Mouse (Mus musculus) limb, embryonic 15.5 days (tissue): ENCODE results near the gene Zdhhc8. TPM values are rescaled to one million over a fixed set of nuclear protein-coding genes. Genes with fewer than 3 reads are reported as not detected.

Experiments
- ATAC-seq: fragments of 200-750 bp; cut with Nextera tagmentation; 2 replicates; pipeline ENCODE4 v1.8.0; 2017; ENCODE audit warnings: low read depth, moderate TSS enrichment; ENCODE audit not compliant: insufficient number of reproducible peaks, low FRiP score, low TSS enrichment
- H3K27ac ChIP-seq: fragments of 300-500 bp; sonication (generic); 2 replicates; pipeline ENCODE4 v1.5.1; 2015; ENCODE audit warnings: moderate library complexity, mild to moderate bottlenecking, inconsistent platforms
- H3K27me3 ChIP-seq: fragments of 300-500 bp; sonication (generic); 2 replicates; pipeline ENCODE4 v1.6.1; 2015; ENCODE audit warnings: inconsistent platforms
- H3K36me3 ChIP-seq: fragments of 300-500 bp; sonication (generic); 2 replicates; pipeline ENCODE4 v1.6.1; 2015; ENCODE audit warnings: inconsistent platforms
- H3K4me1 ChIP-seq: fragments of 300-500 bp; sonication (generic); 2 replicates; pipeline ENCODE4 v1.6.1; 2015; ENCODE audit warnings: inconsistent platforms
- H3K4me2 ChIP-seq: fragments of 300-500 bp; sonication (generic); 2 replicates; pipeline ENCODE4 v1.6.1; 2015; ENCODE audit warnings: mild to moderate bottlenecking, inconsistent platforms
- H3K4me3 ChIP-seq: fragments of 300-500 bp; sonication (generic); 2 replicates; pipeline ENCODE4 v1.5.1; 2015; ENCODE audit warnings: mild to moderate bottlenecking, inconsistent platforms
- H3K9ac ChIP-seq: fragments of 300-500 bp; sonication (generic); 2 replicates; pipeline ENCODE4 v1.6.1; 2015; ENCODE audit warnings: inconsistent platforms
- H3K9me3 ChIP-seq: fragments of 300-500 bp; sonication (generic); 2 replicates; pipeline ENCODE4 v1.6.1; 2016; ENCODE audit warnings: inconsistent platforms
- WGBS: fragments of 180-500 bp; shearing (Covaris S2); methylation state at CpG from one replicate; pipeline ENCODE4 v1.1.7; 2015; 5-methylcytosine and 5-hydroxymethylcytosine counted together
- polyA plus RNA-seq: library from polyadenylated mRNA; unstranded; fragments of >200 nt; fragmentation: Nextera tagmentation; extraction: Ambion mirVana; gene quantifications from 2 replicates; pipeline ENCODE4 v1.2.1, GENCODE M21; 2015

Zdhhc8 gene
- polyA plus RNA-seq, 1 experiment from 2014 or later: 20.0 TPM

DNA sequence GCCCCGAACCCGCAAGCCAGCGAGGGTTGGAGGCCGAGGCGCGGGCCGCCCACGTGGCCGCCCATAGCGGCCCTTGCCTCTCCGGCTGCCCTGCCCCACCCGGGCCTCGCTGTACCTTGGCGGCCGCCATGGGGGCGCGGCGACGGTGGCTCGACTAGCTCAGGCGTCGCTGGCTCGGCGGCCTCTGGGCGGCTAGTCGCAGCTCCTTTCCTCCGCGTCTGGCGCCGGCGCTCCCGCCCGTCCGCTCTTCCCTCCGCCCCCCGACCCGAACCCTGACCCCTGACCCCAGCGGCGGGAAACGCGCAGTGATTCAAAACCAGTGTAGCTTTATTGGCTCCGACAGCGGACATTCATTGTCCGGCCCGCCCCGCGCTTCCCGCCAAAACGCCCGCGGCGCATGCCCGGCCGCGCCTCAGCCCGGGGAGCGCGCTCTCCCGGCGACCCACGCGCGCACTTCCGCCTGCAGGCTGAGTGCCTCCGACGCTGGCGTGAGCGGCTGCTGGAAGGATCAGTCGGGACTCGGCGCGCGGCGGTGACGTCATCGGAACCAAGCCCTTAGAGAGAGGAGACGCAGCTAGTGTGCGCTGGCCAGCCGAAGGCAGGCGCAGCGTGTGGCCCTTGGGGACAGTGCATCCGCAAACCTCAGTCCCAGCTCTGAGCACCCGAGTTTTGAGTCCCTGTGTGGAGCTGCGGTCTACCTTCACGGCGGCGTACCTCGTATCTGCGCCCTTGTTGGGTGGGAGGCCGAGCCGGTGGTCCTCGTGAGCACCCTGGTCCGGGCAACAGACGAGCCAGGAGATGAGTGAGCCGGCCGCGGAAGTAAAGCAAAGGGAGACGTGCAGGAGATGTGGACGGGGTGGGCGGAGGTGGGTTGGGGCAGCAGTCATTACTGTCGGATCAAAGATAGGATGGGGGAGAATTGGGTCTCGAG lies 13.8 kb upstream of the Zdhhc8 start, which contains the start of the genes Trmt2a and Ranbp1:
Gene Trmt2a, plus strand, starts transcription at position 247 of the 931 bp plus-strand sequence.
Gene Ranbp1, minus strand, starts transcription at position 300 of the 931 bp plus-strand sequence.
- WGBS: under 1% methylated on average over 99 of the region's 102 CpGs
- peak within 1 kb of the TSS; percentile 98 for H3K4me3 ChIP-seq
- peak; percentile 92 for ATAC-seq

DNA sequence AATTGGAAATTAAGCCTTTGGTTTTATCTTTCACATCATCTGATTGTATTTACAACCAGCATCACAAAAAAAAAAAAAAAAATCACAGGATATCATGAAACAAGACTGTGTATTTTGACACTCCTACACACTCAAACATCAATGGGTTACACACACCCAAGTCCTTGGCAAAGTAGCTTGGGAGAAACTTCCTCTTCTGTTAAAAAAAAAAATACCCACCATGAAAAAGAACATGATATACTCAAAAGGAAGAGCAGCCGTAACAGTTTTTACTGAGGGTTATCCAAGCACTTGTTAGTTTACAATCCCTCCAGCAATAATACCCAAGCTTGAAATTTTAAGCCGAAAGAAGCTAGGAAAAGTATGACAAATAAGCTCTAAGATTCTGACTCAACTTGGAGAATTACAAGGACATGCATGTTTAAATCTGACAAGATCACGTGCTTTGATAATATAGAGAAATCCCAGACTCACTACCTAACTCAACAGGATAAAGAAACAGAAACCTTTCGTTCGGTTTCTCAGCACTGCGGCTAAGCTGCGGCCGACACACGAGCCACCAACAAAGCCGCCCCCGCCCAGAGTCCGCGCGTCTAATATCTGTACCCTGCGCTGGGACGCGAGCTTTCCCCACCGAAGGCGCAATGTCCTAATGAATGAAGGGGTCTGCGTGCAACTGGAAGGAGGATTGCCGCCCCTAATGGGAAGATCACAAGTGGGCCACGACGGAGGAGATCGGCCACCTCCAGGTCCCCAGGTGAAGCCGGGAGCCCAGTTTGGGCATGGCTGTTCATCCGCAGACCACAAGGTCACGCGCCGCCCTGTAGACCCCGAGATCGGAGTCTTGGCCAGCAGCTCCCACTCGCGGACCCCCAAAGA lies 12.8 kb upstream of the Zdhhc8 start:
- ATAC-seq: no peak
- H3K9ac ChIP-seq: peak overlapping the region; percentile 76
- peak overlapping the region; percentile 70 for H3K4me2 ChIP-seq
- under 1% methylated on average over 33 of the region's 33 CpGs for WGBS
- H3K4me3 ChIP-seq: peak overlapping the region; percentile 98
- peaks cover 38% of the 10 kb centered on the region for H3K4me1 ChIP-seq
- H3K9me3 ChIP-seq: no peaks in the 10 kb centered on the region
- peaks cover 64% of the 10 kb centered on the region for H3K36me3 ChIP-seq
- no peaks in the 10 kb centered on the region for H3K27me3 ChIP-seq
- peak overlapping the region; percentile 96 for H3K27ac ChIP-seq

More for the DNA sequence above, 13.8 kb upstream of the Zdhhc8 start, which contains the start of the genes Trmt2a and Ranbp1:
- Histone ChIP-seq H3K27me3 (no peaks in the 10 kb centered on the region), H3K27ac (peak within 1 kb of the TSS; percentile 96), H3K9me3 (no peaks in the 10 kb centered on the region), H3K4me2 (peak within 1 kb of the TSS; percentile 70), H3K36me3 (peaks cover 64% of the 10 kb centered on the region), H3K9ac (peak within 1 kb of the TSS; percentile 88), H3K4me1 (peaks cover 38% of the 10 kb centered on the region)

DNA sequence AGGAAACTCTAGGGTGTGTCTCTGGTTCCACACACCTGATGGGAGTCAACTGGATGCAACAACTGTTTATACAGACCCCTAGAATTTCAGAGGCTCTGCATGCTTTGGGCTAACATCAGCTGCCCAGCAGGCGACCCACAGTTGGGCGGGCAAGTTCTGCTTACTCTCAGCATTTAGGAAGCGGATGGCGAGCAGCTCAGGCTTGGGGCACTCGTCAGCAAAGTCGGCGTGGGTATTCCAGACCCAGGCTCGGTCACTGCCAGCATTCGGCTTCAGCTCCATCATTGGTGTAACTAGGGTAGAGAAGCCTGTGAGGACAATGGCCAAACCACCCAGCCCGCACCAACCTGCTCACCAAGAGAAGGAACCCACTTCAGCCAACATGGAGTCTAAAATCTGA lies 6.6 kb upstream of the Zdhhc8 start:
- Histone ChIP-seq H3K4me1 (peaks cover 2% of the 10 kb centered on the region; the same call in 1 of the 2 replicates), H3K9me3 (no peaks in the 10 kb centered on the region), H3K4me2 (no peak overlapping the region), H3K9ac (no peak overlapping the region), H3K36me3 (peaks cover 86% of the 10 kb centered on the region), H3K4me3 (no peak overlapping the region), H3K27me3 (no peaks in the 10 kb centered on the region), H3K27ac (no peak overlapping the region)
- 94% methylated on average over 10 of the region's 10 CpGs for WGBS
- ATAC-seq: no peak

DNA sequence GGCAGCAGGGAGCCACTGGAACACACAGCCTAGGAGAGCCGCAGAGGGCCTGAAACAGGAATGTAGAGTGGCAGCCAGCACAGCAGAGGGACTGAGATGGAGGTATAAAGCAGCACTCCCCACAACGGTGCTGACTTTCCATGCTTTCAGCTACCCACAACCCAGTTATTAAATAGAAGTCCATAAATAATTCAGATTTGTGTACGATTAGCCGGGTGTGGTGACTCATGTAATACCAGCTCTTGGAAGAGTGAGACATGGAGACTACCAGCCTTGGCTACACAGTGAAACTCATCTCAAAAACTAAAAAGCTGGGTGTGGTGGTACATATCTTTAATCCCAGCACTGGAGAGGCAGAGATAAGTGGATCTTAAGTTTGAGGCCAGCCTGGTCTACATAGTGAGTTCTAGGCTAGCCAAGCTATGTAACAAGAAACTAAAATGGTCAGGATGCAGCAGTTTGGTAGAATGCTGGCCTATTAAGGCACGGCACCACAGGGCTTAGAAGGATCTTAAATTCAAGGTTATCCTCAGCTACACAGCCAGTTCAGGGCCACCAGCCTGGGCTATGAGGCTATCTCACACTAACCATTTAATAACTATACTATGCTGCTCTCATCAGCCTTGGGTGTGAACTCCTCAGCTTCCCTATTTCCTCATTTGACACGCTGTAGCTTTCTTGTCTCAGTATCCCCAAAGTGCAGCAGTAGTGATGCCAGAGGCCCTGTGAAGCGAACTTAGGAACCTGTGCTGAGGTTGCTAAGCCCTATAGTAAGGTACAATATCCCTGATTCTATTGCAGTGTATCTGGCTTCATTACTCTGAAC lies 2.0 kb upstream of the Zdhhc8 start:
- no peaks in the 10 kb centered on the region for H3K27me3 ChIP-seq
- H3K4me2 ChIP-seq: no peak overlapping the region
- H3K36me3 ChIP-seq: peaks cover 39% of the 10 kb centered on the region
- H3K27ac ChIP-seq: 0 out of 2 replicates have a peak overlapping the region, but pooled peaks have one; percentile 90
- 66% methylated on average over 7 of the region's 7 CpGs for WGBS
- no peaks in the 10 kb centered on the region for H3K9me3 ChIP-seq
- H3K4me1 ChIP-seq: peaks cover 29% of the 10 kb centered on the region
- no peak for ATAC-seq
- H3K9ac ChIP-seq: no peak overlapping the region
- H3K4me3 ChIP-seq: no peak overlapping the region

DNA sequence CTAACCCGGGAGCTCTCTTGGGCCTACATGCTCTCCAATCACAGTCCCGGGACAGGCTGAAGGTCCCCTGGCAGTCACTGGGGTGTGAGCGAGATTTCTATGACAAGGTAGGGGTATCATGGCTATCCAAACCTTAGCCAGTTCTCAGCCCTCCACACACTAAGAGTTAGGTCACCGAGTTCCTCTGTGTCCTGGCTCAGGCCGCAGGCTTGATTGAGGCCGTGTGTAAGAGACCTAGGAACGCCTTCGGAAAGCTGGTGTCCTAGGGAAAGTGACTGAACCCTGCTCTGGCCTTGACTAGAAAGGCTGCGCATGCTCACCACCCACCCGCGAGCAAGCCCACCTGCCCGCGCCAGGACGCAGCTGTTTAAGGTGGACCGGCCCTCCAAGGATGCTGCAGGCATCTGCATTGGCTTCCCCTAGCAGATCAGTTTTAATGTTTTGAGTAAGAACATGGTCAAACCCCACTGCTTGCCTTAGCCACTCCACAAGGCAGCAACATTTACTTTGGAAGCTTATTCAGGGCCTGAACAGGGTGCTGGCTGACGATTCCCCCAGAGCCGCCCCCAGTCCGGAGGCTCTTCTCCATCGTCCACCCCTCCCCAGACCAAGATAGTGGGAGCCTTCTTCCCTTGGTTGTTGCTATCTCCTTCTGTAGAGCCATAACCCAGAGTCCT lies 591 bp upstream of the Zdhhc8 start:
- Histone ChIP-seq H3K36me3 (peaks cover 27% of the 10 kb centered on the region), H3K27ac (peak overlapping the region; percentile 90), H3K4me2 (peak overlapping the region; percentile 74), H3K9ac (peak overlapping the region; percentile 76), H3K4me3 (peak overlapping the region; percentile 91), H3K4me1 (peaks cover 41% of the 10 kb centered on the region), H3K9me3 (no peaks in the 10 kb centered on the region), H3K27me3 (no peaks in the 10 kb centered on the region)
- ATAC-seq: peak; percentile 70
- WGBS: 5% methylated on average over 19 of the region's 19 CpGs

DNA sequence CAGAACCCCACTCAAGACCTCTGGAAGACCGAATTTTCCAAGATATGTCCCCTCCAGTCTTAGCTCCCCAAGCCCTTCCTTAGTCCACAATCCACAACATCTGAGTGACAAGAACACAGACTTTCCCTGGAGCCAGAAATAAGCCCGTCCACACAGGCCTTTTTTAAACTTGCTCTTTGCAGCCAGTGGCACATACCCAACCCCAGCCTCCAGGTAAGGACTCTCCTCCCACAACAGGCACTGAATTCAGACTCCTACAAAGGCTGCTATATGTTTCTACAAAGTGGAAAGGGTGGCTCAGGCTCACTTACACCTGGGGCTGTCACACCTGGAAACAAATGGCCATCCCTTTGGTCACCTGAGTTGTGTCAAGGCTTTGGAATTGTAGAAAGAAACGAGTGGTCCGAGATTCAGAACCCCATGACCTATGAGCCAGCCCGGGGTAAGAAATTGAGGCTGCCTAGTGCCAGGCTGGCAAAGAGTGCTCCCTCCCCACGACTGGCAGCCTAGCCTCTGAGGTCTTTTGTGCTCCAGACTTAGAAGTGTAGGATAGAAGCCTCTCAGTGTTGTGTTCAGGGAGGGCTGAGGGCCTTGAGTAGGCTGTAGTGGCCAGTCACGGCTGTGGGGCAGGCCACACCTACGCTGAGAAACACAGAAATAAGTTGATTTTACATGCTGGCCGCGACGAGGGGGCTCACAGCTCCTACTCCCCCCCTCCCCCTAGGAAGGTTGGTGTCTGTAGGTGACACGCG lies 841 bp downstream of the Zdhhc8 start:
- WGBS: 14% methylated on average over 13 of the region's 13 CpGs
- H3K9ac ChIP-seq: peak overlapping the region; percentile 76
- H3K4me2 ChIP-seq: peak overlapping the region; percentile 74
- peak overlapping the region; percentile 91 for H3K4me3 ChIP-seq
- H3K27ac ChIP-seq: peak overlapping the region; percentile 90
- peaks cover 15% of the 10 kb centered on the region for H3K36me3 ChIP-seq
- H3K27me3 ChIP-seq: no peaks in the 10 kb centered on the region
- ATAC-seq: no peak
- H3K9me3 ChIP-seq: no peaks in the 10 kb centered on the region
- peaks cover 51% of the 10 kb centered on the region for H3K4me1 ChIP-seq

DNA sequence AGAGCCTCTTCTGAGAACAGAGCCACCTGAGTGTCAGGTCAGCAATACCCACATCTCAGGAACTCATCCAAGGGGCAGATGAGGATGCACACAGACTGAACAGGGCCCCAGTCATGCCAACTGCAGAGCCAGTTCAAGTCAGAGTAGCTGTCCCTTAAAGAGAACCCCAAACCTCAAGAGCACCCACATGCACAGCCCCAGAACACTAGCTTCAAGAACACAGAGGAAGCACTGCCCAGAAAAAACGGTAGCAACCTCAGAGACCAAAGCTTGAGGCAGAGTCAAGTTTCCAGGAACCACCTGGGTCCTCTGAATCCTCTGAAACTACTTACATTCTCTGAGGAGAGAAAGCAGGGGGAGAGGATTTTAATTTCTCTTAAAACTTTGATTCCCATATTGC lies 1.5 kb downstream of the Zdhhc8 start:
- Histone ChIP-seq H3K9me3 (no peaks in the 10 kb centered on the region), H3K27ac (no peak overlapping the region), H3K9ac (no peak overlapping the region), H3K36me3 (peaks cover 13% of the 10 kb centered on the region), H3K4me1 (peaks cover 51% of the 10 kb centered on the region), H3K4me2 (peak overlapping the region; percentile 74), H3K4me3 (peak overlapping the region; percentile 91), H3K27me3 (no peaks in the 10 kb centered on the region)
- no peak for ATAC-seq
- WGBS: 34% methylated on average over 1 of the region's 1 CpGs

DNA sequence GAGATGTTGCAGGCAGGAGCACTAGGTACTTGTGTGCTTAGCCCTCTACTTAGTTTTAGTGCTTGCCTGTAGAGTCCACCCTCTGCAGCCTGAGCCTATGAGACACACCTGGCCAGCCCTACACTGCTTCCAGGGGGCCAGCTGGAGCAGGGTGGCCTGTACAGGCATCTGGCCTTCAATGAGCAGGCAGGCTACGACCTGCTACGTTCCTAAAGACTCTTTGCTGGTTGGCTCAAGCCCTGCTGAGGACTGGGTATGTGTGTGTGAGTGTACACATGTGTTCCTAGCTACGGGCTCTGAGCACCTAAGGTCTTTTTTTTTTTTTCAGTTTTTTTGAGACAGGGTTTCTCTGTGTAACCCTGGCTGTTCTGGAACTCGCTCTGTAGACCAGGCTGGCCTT lies 3.5 kb downstream of the Zdhhc8 start:
- no peak overlapping the region for H3K9ac ChIP-seq
- no peak for ATAC-seq
- no peaks in the 10 kb centered on the region for H3K9me3 ChIP-seq
- H3K27ac ChIP-seq: peak overlapping the region; percentile 50; the same call in 1 of the 2 replicates
- H3K36me3 ChIP-seq: peaks cover 24% of the 10 kb centered on the region
- H3K4me1 ChIP-seq: peaks cover 49% of the 10 kb centered on the region
- 54% methylated on average over 4 of the region's 4 CpGs for WGBS
- H3K27me3 ChIP-seq: no peaks in the 10 kb centered on the region
- no peak overlapping the region for H3K4me3 ChIP-seq
- no peak overlapping the region for H3K4me2 ChIP-seq

DNA sequence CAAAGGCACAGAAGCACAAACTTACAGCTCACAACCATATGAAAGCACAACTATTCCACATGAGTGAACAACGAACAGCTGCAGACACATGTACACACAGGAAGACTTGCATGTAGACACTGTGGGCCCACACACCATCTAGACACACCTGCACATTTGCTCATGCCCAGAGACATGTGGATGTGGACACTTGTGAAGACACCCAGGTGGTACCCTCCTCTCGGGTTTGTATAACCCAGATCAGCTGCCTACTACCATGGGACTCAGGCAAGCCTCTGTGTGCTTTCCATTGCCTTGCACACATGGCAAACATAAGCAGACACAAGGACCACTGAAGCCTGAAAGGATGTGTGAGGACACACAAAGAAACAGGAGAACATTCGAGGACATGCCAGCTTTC lies 3.9 kb downstream of the Zdhhc8 start:
- 82% methylated on average over 3 of the region's 3 CpGs for WGBS
- no peak for ATAC-seq

DNA sequence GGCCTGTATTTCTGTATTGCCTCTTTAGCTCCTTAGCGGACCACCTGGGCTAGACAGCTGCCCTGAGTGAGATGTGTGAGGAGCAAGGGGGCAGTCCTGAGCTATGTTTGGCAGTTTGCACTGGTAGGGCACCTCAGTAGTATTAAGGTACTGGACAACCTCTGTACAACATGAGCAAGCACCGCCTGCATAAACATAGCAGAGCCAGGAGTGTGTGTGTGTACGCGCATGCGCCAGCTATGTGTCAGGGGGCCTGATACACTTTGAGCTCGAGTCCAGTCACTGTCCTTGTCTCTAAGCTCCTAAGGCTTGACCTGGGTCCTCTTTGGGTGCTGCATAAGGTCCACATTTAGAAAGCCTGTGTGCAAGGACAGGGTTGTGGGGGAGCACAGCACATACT lies 4.3 kb downstream of the Zdhhc8 start:
- H3K4me1 ChIP-seq: peaks cover 42% of the 10 kb centered on the region
- H3K27ac ChIP-seq: peak overlapping the region; percentile 61; the same call in 1 of the 2 replicates
- no peaks in the 10 kb centered on the region for H3K9me3 ChIP-seq
- H3K4me2 ChIP-seq: no peak overlapping the region
- ATAC-seq: no peak
- H3K27me3 ChIP-seq: no peaks in the 10 kb centered on the region
- 90% methylated on average over 6 of the region's 6 CpGs for WGBS
- no peak overlapping the region for H3K4me3 ChIP-seq
- H3K9ac ChIP-seq: no peak overlapping the region
- peaks cover 33% of the 10 kb centered on the region for H3K36me3 ChIP-seq

More for the DNA sequence above, 3.9 kb downstream of the Zdhhc8 start:
- no peaks in the 10 kb centered on the region for H3K27me3 ChIP-seq
- no peak overlapping the region for H3K4me2 ChIP-seq
- 0 out of 2 replicates have a peak overlapping the region, but pooled peaks have one; percentile 9 for H3K27ac ChIP-seq
- no peak overlapping the region for H3K9ac ChIP-seq
- peaks cover 46% of the 10 kb centered on the region for H3K4me1 ChIP-seq
- peaks cover 28% of the 10 kb centered on the region for H3K36me3 ChIP-seq
- no peak overlapping the region for H3K4me3 ChIP-seq
- H3K9me3 ChIP-seq: no peaks in the 10 kb centered on the region
